Mouse (Mus musculus) MEL (cell line): ENCODE results near the gene Icam1. TPM values are rescaled to one million over a fixed set of nuclear protein-coding genes. Genes with fewer than 3 reads are reported as not detected.

ENCODE experiments used
- DNase-seq: peaks from one replicate; pipeline ENCODE4 v3.0.0; 2011; ENCODE audit warnings: low read depth, low spot score
- H3K27ac ChIP-seq: 2 replicates; pipeline ENCODE4 v1.5.1; 2012; ENCODE audit warnings: low read depth, mild to moderate bottlenecking, control low read depth, low read length, moderate library complexity; ENCODE audit not compliant: control insufficient read depth
- H3K27me3 ChIP-seq, 2 experiments: fragments of 150-350 bp in 1 of 2; sonication (generic) in 1 of 2; 2 replicates each; pipeline ENCODE4 v1.6.1; 2012; ENCODE audit warnings: low read length in 2 of 2, mild to moderate bottlenecking in 2 of 2, improper control_type of control experiment in 1 of 2, moderate library complexity in 1 of 2; ENCODE audit not compliant: insufficient read depth in 2 of 2, control insufficient read depth in 1 of 2
- H3K36me3 ChIP-seq, 2 experiments: 2 replicates each; pipeline ENCODE4 v1.6.1; 2012 to 2014; ENCODE audit warnings: low read length in 2 of 2, improper control_type of control experiment in 1 of 2, inconsistent platforms in 1 of 2, mild to moderate bottlenecking in 1 of 2; ENCODE audit not compliant: insufficient read depth in 2 of 2, control insufficient read depth in 1 of 2
- H3K4me1 ChIP-seq, 2 experiments: fragments of 150-350 bp in 1 of 2; sonication (generic) in 1 of 2; 2 replicates each; pipeline ENCODE4 v1.6.1; 2012; ENCODE audit warnings: low read length in 2 of 2, improper control_type of control experiment in 1 of 2, mild to moderate bottlenecking in 1 of 2; ENCODE audit not compliant: insufficient read depth in 2 of 2, control insufficient read depth in 1 of 2
- H3K4me3 ChIP-seq, 2 experiments: fragments of 150-350 bp in 1 of 2; sonication (generic) in 1 of 2; 2 replicates each; pipeline ENCODE4 v1.5.1; 2012; ENCODE audit warnings: low read depth in 2 of 2, low read length in 2 of 2, mild to moderate bottlenecking in 2 of 2, moderate library complexity in 2 of 2, control low read depth in 1 of 2, improper control_type of control experiment in 1 of 2; ENCODE audit not compliant: control insufficient read depth in 1 of 2, insufficient read depth in 1 of 2
- H3K79me2 ChIP-seq: 2 replicates; pipeline ENCODE4 v1.6.1; 2012; ENCODE audit warnings: mild to moderate bottlenecking, low read length, moderate library complexity; ENCODE audit not compliant: control insufficient read depth, poor library complexity, insufficient read depth
- H3K9ac ChIP-seq: 2 replicates; pipeline ENCODE4 v1.6.1; 2012; ENCODE audit warnings: low read depth, mild to moderate bottlenecking, control low read depth, low read length, moderate library complexity; ENCODE audit not compliant: control insufficient read depth, poor library complexity, severe bottlenecking
- H3K9me3 ChIP-seq: fragments of 150-350 bp; sonication (generic); replicated peaks from 2 replicates; pipeline ENCODE4 v1.6.1; 2012; ENCODE audit warnings: mild to moderate bottlenecking, low read length, improper control_type of control experiment, moderate library complexity; ENCODE audit not compliant: insufficient read depth
- CTCF ChIP-seq, 3 experiments: IDR thresholded peaks in 2 of 3; conservative IDR thresholded peaks in 1 of 3; 2 replicates each; pipeline ENCODE4 v1.5.1; 2011 to 2012; ENCODE audit warnings: low read length in 3 of 3, low read depth in 2 of 3, mild to moderate bottlenecking in 2 of 3, improper control_type of control experiment in 1 of 3, inconsistent platforms in 1 of 3, mixed read lengths in 1 of 3, moderate library complexity in 1 of 3; ENCODE audit not compliant: control insufficient read depth in 1 of 3, insufficient read depth in 1 of 3, poor library complexity in 1 of 3, severe bottlenecking in 1 of 3
- E2F4 ChIP-seq: IDR thresholded peaks from 2 replicates; pipeline ENCODE4 v1.6.1; 2011; ENCODE audit warnings: low read depth, low read length, improper control_type of control experiment, borderline replicate concordance
- EP300 ChIP-seq, 2 experiments: IDR thresholded peaks; 2 replicates each; pipeline ENCODE4 v1.6.1; 2011; ENCODE audit warnings: improper control_type of control experiment in 2 of 2, low read length in 2 of 2, low read depth in 1 of 2, mild to moderate bottlenecking in 1 of 2
- GABPA ChIP-seq: IDR thresholded peaks from 2 replicates; pipeline ENCODE4 v1.6.1; 2012; ENCODE audit warnings: low read depth, mild to moderate bottlenecking, inconsistent platforms, low read length, improper control_type of control experiment, moderate library complexity
- GATA1 ChIP-seq: IDR thresholded peaks from 2 replicates; pipeline ENCODE4 v1.6.1; 2011; ENCODE audit warnings: low read depth, low read length, improper control_type of control experiment
- HCFC1 ChIP-seq: IDR thresholded peaks from 2 replicates; pipeline ENCODE4 v1.6.1; 2012; ENCODE audit warnings: low read depth, mild to moderate bottlenecking, inconsistent platforms, low read length, improper control_type of control experiment, moderate library complexity
- MXI1 ChIP-seq: IDR thresholded peaks from 2 replicates; pipeline ENCODE4 v1.6.1; 2011; ENCODE audit warnings: mild to moderate bottlenecking, low read depth, low read length, improper control_type of control experiment
- MYB ChIP-seq: IDR thresholded peaks from 2 replicates; pipeline ENCODE4 v1.6.1; 2011; ENCODE audit warnings: mild to moderate bottlenecking, low read depth, low read length, improper control_type of control experiment
- NRF1 ChIP-seq: IDR thresholded peaks from 2 replicates; pipeline ENCODE4 v1.6.1; 2014; ENCODE audit warnings: low read depth, mild to moderate bottlenecking, inconsistent platforms, low read length, improper control_type of control experiment, moderate library complexity; ENCODE audit not compliant: poor library complexity, insufficient read depth, severe bottlenecking
- POLR2A ChIP-seq, 2 experiments: IDR thresholded peaks; 2 replicates each; pipeline ENCODE4 v1.6.1; 2011 to 2012; ENCODE audit warnings: low read length in 2 of 2, mild to moderate bottlenecking in 2 of 2, control low read depth in 1 of 2, improper control_type of control experiment in 1 of 2, low read depth in 1 of 2, moderate library complexity in 1 of 2; ENCODE audit not compliant: control insufficient read depth in 1 of 2, insufficient read depth in 1 of 2, poor library complexity in 1 of 2
- SIN3A ChIP-seq: IDR thresholded peaks from 2 replicates; pipeline ENCODE4 v1.6.1; 2012; ENCODE audit warnings: low read length, improper control_type of control experiment, inconsistent platforms
- SMC3 ChIP-seq: IDR thresholded peaks from 2 replicates; pipeline ENCODE4 v1.6.1; 2011; ENCODE audit warnings: low read depth, low read length, improper control_type of control experiment
- TAL1 ChIP-seq: IDR thresholded peaks from 2 replicates; pipeline ENCODE4 v1.6.1; 2012; ENCODE audit warnings: mild to moderate bottlenecking, inconsistent platforms, low read length, moderate library complexity, mixed read lengths
- TCF12 ChIP-seq: IDR thresholded peaks from 2 replicates; pipeline ENCODE4 v1.6.1; 2014; ENCODE audit warnings: low read depth, mild to moderate bottlenecking, inconsistent platforms, low read length, improper control_type of control experiment, moderate library complexity
- USF1 ChIP-seq: IDR thresholded peaks from 2 replicates; pipeline ENCODE4 v1.6.1; 2014; ENCODE audit warnings: low read depth, mild to moderate bottlenecking, inconsistent platforms, low read length, improper control_type of control experiment, moderate library complexity
- USF2 ChIP-seq, 2 experiments: IDR thresholded peaks; 2 replicates each; pipeline ENCODE4 v1.6.1; 2011 to 2012; ENCODE audit warnings: improper control_type of control experiment in 2 of 2, low read length in 2 of 2, borderline replicate concordance in 1 of 2, inconsistent platforms in 1 of 2, low read depth in 1 of 2, mild to moderate bottlenecking in 1 of 2; ENCODE audit not compliant: insufficient read depth in 1 of 2
- ZC3H11A ChIP-seq: IDR thresholded peaks from 2 replicates; pipeline ENCODE4 v1.6.1; 2012; ENCODE audit warnings: low read depth, mild to moderate bottlenecking, inconsistent platforms, low read length, improper control_type of control experiment
- ZMIZ1 ChIP-seq: IDR thresholded peaks from 2 replicates; pipeline ENCODE4 v1.6.1; 2012; ENCODE audit warnings: low read depth, mild to moderate bottlenecking, inconsistent platforms, low read length, improper control_type of control experiment, moderate library complexity
- polyA plus RNA-seq, 2 experiments: library from polyadenylated mRNA; stranded (reverse) in 1 of 2; unstranded in 1 of 2; fragments of >175 nt in 1 of 2; fragments of >200 nt in 1 of 2; gene quantifications; 2 replicates each; pipeline versions ENCODE4 v1.2.1 to v1.2.4; 2012; ENCODE audit warnings: low replicate concordance in 2 of 2, low read depth in 1 of 2; ENCODE audit not compliant: insufficient read length in 2 of 2, insufficient read depth in 1 of 2, missing spikeins in 1 of 2
- total RNA-seq: library from RNA; depleted of rRNA; stranded (reverse); fragments of 300-350 nt; gene quantifications from 2 replicates; pipeline ENCODE4 v1.2.3, GENCODE M21; 2012

Gene Icam1
- total and polyA plus RNA-seq, 3 experiments = 26.0 to 31.0 TPM; not detected in 1

DNA sequence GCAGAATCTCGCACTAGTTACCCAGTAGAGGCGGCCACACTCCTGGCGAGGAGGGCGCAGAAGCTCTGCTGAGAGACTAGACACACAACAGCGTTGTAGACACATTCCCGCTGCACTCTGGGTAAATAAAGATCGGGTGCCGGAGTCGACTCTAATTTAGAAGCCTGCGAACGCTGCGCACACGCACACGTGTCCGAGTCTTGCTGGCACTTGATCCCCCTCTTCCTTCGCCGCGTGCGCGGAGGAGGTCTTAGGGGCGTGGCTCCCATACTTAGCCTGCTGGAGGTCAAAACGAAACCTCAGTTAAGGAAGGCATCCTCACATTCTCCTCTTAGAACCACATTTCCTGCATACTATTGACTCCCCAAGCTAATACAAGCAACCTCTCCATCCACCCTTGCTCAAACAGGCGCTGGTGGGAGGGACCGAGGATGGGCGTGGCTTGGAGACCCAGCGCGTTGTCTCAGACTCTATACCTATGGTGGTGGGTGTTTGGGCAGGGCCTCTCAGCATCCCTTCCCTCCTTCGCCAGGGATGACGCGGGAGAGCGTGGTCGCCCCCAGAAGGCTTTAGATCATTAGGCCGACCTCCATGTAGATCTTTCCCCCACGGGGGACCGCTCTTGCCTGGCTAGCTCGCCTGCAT lies 15.6 kb downstream of the Icam1 start:
- Histone ChIP-seq H3K4me3 (peak overlapping the region; percentile 55 to 64), H3K9ac (peak overlapping the region; percentile 64), H3K9me3 (no peaks in the 10 kb centered on the region), H3K27ac (peak overlapping the region; percentile 85), H3K4me1 (peaks cover 14 to 31% of the 10 kb centered on the region in 2 experiments), H3K79me2 (peaks cover 23% of the 10 kb centered on the region), H3K27me3 (no peaks in the 10 kb centered on the region), H3K36me3 (peaks cover 0 to 17% of the 10 kb centered on the region in 2 experiments; a peak in 2 of 4 replicates)
- DNase-seq = peak; percentile 99
- TF ChIP-seq ZMIZ1 (no peak), SMC3 (no peak), CTCF (IDR thresholded peaks at IDR 0.05 in 2 of 3, conservative IDR thresholded peaks at IDR 0.05 in 1 of 3; ENCODE audit: control insufficient read depth in 1 of 3, insufficient read depth in 1 of 3, low read depth in 2 of 3, low read length in 3 of 3, poor library complexity in 1 of 3, severe bottlenecking in 1 of 3) (no peak), ZC3H11A (no peak), NRF1 (no peak), GATA1 (peak; percentile 10; the same call in 1 of the 2 replicates), EP300 (IDR thresholded peaks at IDR 0.05; ENCODE audit: low read depth in 1 of 2, low read length in 2 of 2) (no peak), TCF12 (no peak)

DNA sequence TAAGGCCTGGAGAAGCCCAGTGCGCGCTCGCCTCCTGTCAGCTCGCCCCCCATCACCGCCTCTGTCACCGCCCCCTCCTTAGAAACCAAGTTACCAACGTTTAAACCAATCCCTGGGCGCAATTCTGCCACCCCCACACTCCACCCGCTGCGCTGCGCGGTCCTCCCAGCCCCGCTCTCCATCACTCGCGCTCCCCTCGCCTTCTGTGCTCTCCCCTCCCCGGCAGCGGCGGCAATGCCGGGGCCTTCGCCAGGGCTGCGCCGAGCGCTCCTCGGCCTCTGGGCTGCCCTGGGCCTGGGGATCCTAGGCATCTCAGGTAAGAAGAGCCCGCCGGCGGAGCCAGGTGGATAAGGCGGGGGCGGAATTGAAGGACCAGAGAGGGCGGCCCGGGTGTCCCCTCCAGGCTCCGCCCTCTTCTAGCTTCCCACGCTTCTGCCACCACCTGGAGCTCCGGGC lies 16.1 kb downstream of the Icam1 start, which contains the start of gene Icam5:
Gene Icam5, plus strand, starts transcription at position 178 of the 456 bp plus-strand sequence.
- Histone ChIP-seq H3K27ac (peak within 1 kb of the TSS; percentile 85), H3K27me3 (no peaks in the 10 kb centered on the region), H3K4me1 (peaks cover 14 to 31% of the 10 kb centered on the region in 2 experiments), H3K4me3 (peak within 1 kb of the TSS; percentile 55 to 64), H3K9ac (peak within 1 kb of the TSS; percentile 64), H3K9me3 (no peaks in the 10 kb centered on the region), H3K36me3 (peaks cover 0 to 17% of the 10 kb centered on the region in 2 experiments; a peak in 2 of 4 replicates), H3K79me2 (peaks cover 23% of the 10 kb centered on the region)
- TF ChIP-seq SIN3A (no peak), TCF12 (no peak), ZMIZ1 (no peak)
- peak; percentile 96 for DNase-seq

DNA sequence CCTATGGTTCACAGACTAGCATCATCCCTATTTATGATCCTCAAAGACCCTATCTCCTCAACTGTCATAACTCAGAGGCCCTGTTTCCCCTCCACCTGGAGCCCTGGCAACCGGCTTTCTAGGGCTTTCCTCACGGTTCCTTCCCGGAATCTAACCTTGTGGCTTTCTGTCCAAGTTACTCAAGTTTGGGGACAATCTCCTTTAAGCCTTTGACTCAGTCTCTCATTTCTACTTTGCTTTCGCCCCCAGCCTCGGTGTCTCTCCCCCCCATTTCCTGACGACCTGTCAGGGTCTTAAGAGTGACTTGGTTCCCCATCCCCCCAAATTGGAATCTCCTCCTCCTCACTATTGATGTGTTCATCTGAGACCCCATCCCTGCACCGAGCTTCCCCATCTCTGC lies 16.7 kb downstream of the Icam1 start:
- Histone ChIP-seq H3K27me3 (no peaks in the 10 kb centered on the region), H3K27ac (peak overlapping the region; percentile 85), H3K36me3 (peaks cover 0 to 16% of the 10 kb centered on the region in 2 experiments; a peak in 2 of 4 replicates), H3K9ac (peak overlapping the region; percentile 64), H3K79me2 (peaks cover 23% of the 10 kb centered on the region), H3K9me3 (no peaks in the 10 kb centered on the region), H3K4me1 (peaks cover 14 to 28% of the 10 kb centered on the region in 2 experiments), H3K4me3 (peak overlapping the region; percentile 55 to 64)
- no peak for DNase-seq
- TF ChIP-seq GABPA = no peak
- TF ChIP-seq MXI1 = no peak
- TF ChIP-seq EP300 (IDR thresholded peaks at IDR 0.05; ENCODE audit: low read depth in 1 of 2, low read length in 2 of 2) = no peak
- no peak for TF ChIP-seq SMC3
- no peak for TF ChIP-seq USF2 (IDR thresholded peaks at IDR 0.05; ENCODE audit: borderline replicate concordance in 1 of 2, insufficient read depth in 1 of 2, low read depth in 1 of 2, low read length in 2 of 2)
- no peak for TF ChIP-seq POLR2A (IDR thresholded peaks at IDR 0.05; ENCODE audit: control insufficient read depth in 1 of 2, insufficient read depth in 1 of 2, low read depth in 1 of 2, low read length in 2 of 2, poor library complexity in 1 of 2)
- no peak for TF ChIP-seq ZC3H11A
- no peak for TF ChIP-seq MYB
- no peak for TF ChIP-seq TAL1
- no peak for TF ChIP-seq USF1
- TF ChIP-seq E2F4 = no peak
- no peak for TF ChIP-seq HCFC1
